In genomic region chr3:94582944-94583343, GRCm38 (mm10) we compare ENCODE assay signal across 9 mouse cellular contexts. TPM values are rescaled to one million over a fixed set of nuclear protein-coding genes. Genes with fewer than 3 reads are reported as not detected.
A peak's percentile ranks its signal among the peaks of the same experiment; 100 is the strongest.
DNase-seq lines count a peak whose midpoint lies in the region; ATAC-seq and TF ChIP-seq lines count a peak whose summit lies in the region.
"Had no signal": no experiment of that assay in that cellular context is flagged by ENCODE, and none has a peak within 500 bp of the region (broad histone marks: within the 10 kb centered on the region; RNA-seq: fewer than 3 reads in every experiment).

No protein-coding gene starts in this region.

- H3K9ac ChIP-seq in liver, embryonic 16.5 days (ENCODE audit: low read depth, low read length): no peak overlapping the region

- peak overlapping the region; percentile 95 for H3K27ac ChIP-seq in gastrocnemius, adult 2 months
- H3K27ac ChIP-seq in testis, adult 2 months (ENCODE audit: control insufficient read depth, insufficient read depth, low read depth, low read length): no peak overlapping the region
- no peak overlapping the region for H3K27ac ChIP-seq in liver, embryonic 16.5 days (ENCODE audit: low read length)

- H3K9me3 ChIP-seq in liver, embryonic 16.5 days (replicated peaks; ENCODE audit: control insufficient read depth, low read length): no peaks in the 10 kb centered on the region

- H3K4me2 ChIP-seq in liver, embryonic 16.5 days (ENCODE audit: low read depth, low read length): peak overlapping the region; percentile 96

- H3K36me3 ChIP-seq in testis, adult 2 months (ENCODE audit: control insufficient read depth, insufficient read depth, low read length): no peaks in the 10 kb centered on the region; the same call in 1 of the 2 replicates
- H3K36me3 ChIP-seq in liver, embryonic 16.5 days (ENCODE audit: control insufficient read depth, insufficient read depth): no peaks in the 10 kb centered on the region

- no peak for ATAC-seq in liver, embryonic 16.5 days (ENCODE audit: low read depth)

- intact Hi-C loops in gastrocnemius, adult 2 months (cut with DNase I): loop anchor here (10.0 kb wide), 1 partner anchor 48 kb away; no protein-coding TSS in a partner anchor

- no peak for DNase-seq in gastrocnemius, adult 2 months
- no peak for DNase-seq in gastrocnemius, adult 18-20 months (ENCODE audit: low spot score)
- DNase-seq in testis, postnatal 10 days (ENCODE audit: low spot score): no peak
- no peak for DNase-seq in adrenal gland, postnatal 36 days
- DNase-seq in retina, postnatal 1 day: no peak
- no peak for DNase-seq in urinary bladder, postnatal 10 days (ENCODE audit: low spot score)

- H3K27me3 ChIP-seq in testis, adult 2 months (ENCODE audit: control insufficient read depth, insufficient read depth, low read length): no peaks in the 10 kb centered on the region
- no peaks in the 10 kb centered on the region for H3K27me3 ChIP-seq in liver, embryonic 16.5 days (ENCODE audit: control insufficient read depth, insufficient read depth, low read depth, low read length)

- TF ChIP-seq POLR2A in testis, adult 2 months (IDR thresholded peaks at IDR 0.05; ENCODE audit: control insufficient read depth, low read depth, low read length): no peak

- WGBS in liver, embryonic 16.5 days (ENCODE audit: insufficient replicate concordance): 53% methylated on average over 7 of the region's 7 CpGs

- TF ChIP-seq CTCF in gastrocnemius, adult 2 months (IDR thresholded peaks at IDR 0.05): no peak
- TF ChIP-seq CTCF in testis, adult 2 months (IDR thresholded peaks at IDR 0.05; ENCODE audit: control insufficient read depth, insufficient read depth, insufficient replicate concordance, low read depth, low read length): no peak

- H3K4me3 ChIP-seq in gastrocnemius, adult 2 months: peak overlapping the region; percentile 93
- peak overlapping the region; percentile 84 for H3K4me3 ChIP-seq in testis, adult 2 months (ENCODE audit: control insufficient read depth, low read depth, low read length)
- peak overlapping the region; percentile 91 for H3K4me3 ChIP-seq in liver, embryonic 16.5 days (ENCODE audit: low read depth, low read length)

- peaks cover 8% of the 10 kb centered on the region for H3K4me1 ChIP-seq in testis, adult 2 months (ENCODE audit: control insufficient read depth, insufficient read depth, low read length)
- peaks cover 10% of the 10 kb centered on the region for H3K4me1 ChIP-seq in liver, embryonic 16.5 days (ENCODE audit: control insufficient read depth, low read depth, low read length)

RNA-seq across cellular contexts. Expression of gene Snx27, which starts 0.4 kb away (rescaled TPM):
- 10 to 100 TPM; 35.7 to 37.1 TPM for total RNA-seq in gastrocnemius, adult 2 months (2021)
- total RNA-seq in gastrocnemius, adult 18-20 months (2021): 10 to 100 TPM; 32.5 to 38.7 TPM
- polyA plus RNA-seq in testis, adult 2 months (2012; rRNA removed): 18.5 and 19.0 TPM in 2 replicates
- polyA plus RNA-seq in liver, embryonic 16.5 days (2015; fragmentation: Nextera tagmentation; extraction: Ambion mirVana): 10.2 and 12.3 TPM in 2 replicates
- 10 to 100 TPM; 44.6 to 45.2 TPM for total RNA-seq in adrenal gland, postnatal 36 days (2021)

RNA-seq across cellular contexts. Expression of gene Gm10972, which starts 60.0 kb away (rescaled TPM):
- not detected for total RNA-seq in gastrocnemius, adult 2 months (2021)
- not detected for total RNA-seq in gastrocnemius, adult 18-20 months (2021)
- not detected in 2 replicates for polyA plus RNA-seq in testis, adult 2 months (2012; rRNA removed)
- polyA plus RNA-seq in liver, embryonic 16.5 days (2015; fragmentation: Nextera tagmentation; extraction: Ambion mirVana): not detected in 2 replicates
- not detected for total RNA-seq in adrenal gland, postnatal 36 days (2021)
- total RNA-seq: left cerebral cortex, adult 18-20 months had no signal
